Mouse (Mus musculus): ENCODE measurements at regions not wholly inside any gene's neighbourhood (a gene's known extent, or its start where the extent isn't known, plus 50 kb on each side); places are given as distances from the start of the nearest gene placed in this dataset.

- TF ChIP-seq CTCF (IDR thresholded peaks at IDR 0.05; ENCODE audit: low read depth) (no peak), EP300 (IDR thresholded peaks at IDR 0.05; ENCODE audit: low read depth) (no peak)
Measured at GRCm38 (mm10) chr15:86798474-86799178, 584.4 kb downstream of the Tbc1d22a start.

All from heart, postnatal 0 days (tissue).